Mouse (Mus musculus) mammary gland, adult 2 months (tissue): ENCODE data around the gene Hmgcs2. TPM values are rescaled to one million over a fixed set of nuclear protein-coding genes. Genes with fewer than 3 reads are reported as not detected.

Experiments
- polyA plus RNA-seq: library from polyadenylated mRNA; depleted of rRNA; stranded (reverse); fragments of >200 nt; gene quantifications from 2 replicates; pipeline ENCODE4 v1.2.3, GENCODE M21; 2012; ENCODE audit warnings: low replicate concordance; rRNA removed

Gene Hmgcs2
- 18.0 and 19.2 TPM in 2 replicates for polyA plus RNA-seq

GRCm38 (mm10) chr3:98280204-98280932 lies at the start of gene Hmgcs2:
Gene Hmgcs2 (plus strand): TSS chr3:98280435.

GRCm38 (mm10) chr3:98339706-98340109 lies 59.5 kb downstream of the Hmgcs2 start, which contains the start of gene Phgdh:
Gene Phgdh (minus strand): TSS chr3:98339990.

Other genes with a start within 250 kb of the Hmgcs2 start
- gene Adam30, start 119.8 kb upstream of the Hmgcs2 start, polyA plus RNA-seq: 0.03 TPM in 1 of 2 replicates, not detected in the other
- not detected in 2 replicates for gene Reg4, start 58.3 kb upstream of the Hmgcs2 start, polyA plus RNA-seq
- gene Phgdh, start 59.6 kb downstream of the Hmgcs2 start, polyA plus RNA-seq: 123 and 142 TPM in 2 replicates
- gene Zfp697, start 102.0 kb downstream of the Hmgcs2 start, polyA plus RNA-seq: 2.9 and 5.3 TPM in 2 replicates
- gene Gm4450, start 176.7 kb downstream of the Hmgcs2 start, polyA plus RNA-seq: not detected in 2 replicates
- gene Hsd3b4, start 230.1 kb downstream of the Hmgcs2 start, polyA plus RNA-seq: 0.09 TPM in 1 of 2 replicates, not detected in the other